Mouse (Mus musculus) erythroid progenitor cell, adult 5-6 weeks (primary cell): ENCODE results near the gene Cyp2w1. TPM values are rescaled to one million over a fixed set of nuclear protein-coding genes. Genes with fewer than 3 reads are reported as not detected.

Source experiments
- ATAC-seq: replicated peaks from 2 replicates; pipeline ENCODE4 v1.8.0; 2016; ENCODE audit warnings: moderate number of reproducible peaks, mild to moderate bottlenecking, moderate TSS enrichment, inconsistent platforms; ENCODE audit not compliant: poor library complexity, low FRiP score, severe bottlenecking
- total RNA-seq, 2 experiments: library from RNA; stranded (forward) in 1 of 2; stranded (reverse) in 1 of 2; fragments of 150-400 nt in 1 of 2; fragments of 186-747, 209-891 nt in 1 of 2; gene quantifications; 2 replicates each; pipeline versions ENCODE4 v1.2.3 to v1.2.4; 2015 to 2017; ENCODE audit warnings: low replicate concordance in 2 of 2

Cyp2w1 gene
- total RNA-seq, 2 experiments from 2014 or later, result not detected

- ATAC-seq, result no peak
Observed at GRCm38 (mm10) chr5:139359244-139359643, 6.8 kb downstream of the Cyp2w1 start.

DNA sequence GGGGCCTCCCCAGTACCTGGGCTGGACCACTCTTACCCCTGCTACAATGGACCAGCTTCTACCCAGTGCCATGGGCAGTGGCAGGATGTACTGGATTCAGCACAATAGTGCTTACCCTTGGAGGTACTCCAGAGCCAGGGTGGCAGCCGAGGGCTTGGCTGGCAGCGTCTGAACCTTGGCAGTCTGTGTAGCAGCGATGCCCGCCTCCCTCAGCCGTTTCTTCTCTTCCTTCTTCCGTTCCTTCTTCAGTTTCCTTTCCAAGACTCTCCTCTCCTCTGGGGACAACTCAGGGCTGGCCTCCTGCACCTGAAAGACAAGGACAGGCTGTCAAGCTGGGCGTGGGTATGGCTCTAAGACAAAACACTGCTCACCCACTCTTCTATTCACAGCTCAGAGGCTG is 11.4 kb downstream of the Cyp2w1 start:
- ATAC-seq, result no peak; the same call in 1 of the 2 replicates

GRCm38 (mm10) chr5:139364260-139364910 is 12.0 kb downstream of the Cyp2w1 start:
- ATAC-seq, result peak; percentile 73

GRCm38 (mm10) chr5:139364911-139365571 is 12.6 kb downstream of the Cyp2w1 start:
- ATAC-seq, result no peak

- ATAC-seq, result no peak
Observed at GRCm38 (mm10) chr5:139365827-139366226, 13.4 kb downstream of the Cyp2w1 start.

DNA sequence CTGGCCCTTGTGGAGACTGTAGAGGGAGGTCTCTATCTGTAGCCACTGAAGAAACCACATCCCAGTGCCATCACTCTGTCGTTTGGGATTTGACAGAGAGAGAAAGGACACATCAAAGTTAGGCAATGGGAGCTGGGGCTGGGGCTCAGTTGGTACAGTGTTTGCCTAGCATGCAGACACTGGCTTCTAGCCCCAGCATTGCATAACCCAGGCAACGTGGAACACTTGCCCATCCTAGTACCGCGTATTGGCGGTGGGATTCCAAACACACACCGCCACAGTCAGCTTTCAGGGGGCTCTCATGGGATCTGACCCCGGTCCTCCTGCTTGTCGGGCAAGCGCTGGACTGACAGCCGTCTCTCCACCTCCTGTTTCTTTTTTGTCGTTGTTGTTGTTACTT is 14.1 kb downstream of the Cyp2w1 start:
- ATAC-seq, result no peak

DNA sequence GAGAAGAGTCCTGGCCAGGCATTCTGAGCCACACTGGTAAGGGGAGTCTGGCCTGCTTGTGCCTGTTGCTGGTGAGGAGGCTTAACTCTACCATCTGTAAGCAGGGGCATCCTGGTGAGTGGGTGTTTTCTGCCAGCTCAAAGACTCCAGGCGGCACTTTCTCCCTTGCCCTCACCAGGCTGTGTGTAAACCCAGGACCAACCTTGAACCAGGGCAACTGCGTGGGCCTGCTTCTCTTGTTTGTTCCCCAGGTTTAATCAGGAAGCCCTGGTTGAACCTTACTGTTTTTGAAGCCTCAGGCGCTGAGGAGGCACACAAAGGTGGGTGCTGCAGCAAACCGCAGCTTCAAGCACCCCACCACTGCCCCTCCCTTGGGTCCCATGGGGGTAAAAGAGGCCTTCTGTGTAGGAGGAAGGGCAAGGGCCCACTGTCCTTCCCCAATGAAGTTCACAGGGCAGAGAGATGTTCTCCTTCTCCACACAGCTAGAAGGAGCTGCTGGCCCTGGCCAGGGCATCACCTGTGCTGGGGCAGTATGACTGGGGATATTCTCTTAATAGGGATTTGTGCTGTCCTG is 15.6 kb downstream of the Cyp2w1 start:
- no peak for ATAC-seq

- no peak for ATAC-seq
Observed at GRCm38 (mm10) chr5:139368638-139369320, 16.4 kb downstream of the Cyp2w1 start.

DNA sequence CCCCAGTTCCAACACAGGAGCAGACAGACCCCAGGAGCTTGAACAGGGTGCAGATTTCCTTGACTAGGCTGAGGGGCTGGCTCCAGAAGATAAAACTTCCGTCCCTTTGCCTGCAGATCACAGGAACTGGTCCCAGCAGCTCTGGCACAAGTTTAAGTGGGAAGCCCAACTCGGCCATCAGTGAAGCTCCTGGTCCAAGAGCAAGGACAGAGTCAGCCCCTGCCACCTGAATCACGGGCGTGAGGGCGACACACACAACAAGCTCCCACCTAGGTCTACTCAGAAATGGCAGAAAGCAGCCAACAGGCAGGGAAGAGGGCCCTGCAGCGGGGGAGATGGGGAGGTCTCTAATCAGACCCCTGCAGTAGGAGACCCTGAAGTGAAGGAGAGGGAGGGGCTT is 17.9 kb downstream of the Cyp2w1 start:
- ATAC-seq, result no peak

DNA sequence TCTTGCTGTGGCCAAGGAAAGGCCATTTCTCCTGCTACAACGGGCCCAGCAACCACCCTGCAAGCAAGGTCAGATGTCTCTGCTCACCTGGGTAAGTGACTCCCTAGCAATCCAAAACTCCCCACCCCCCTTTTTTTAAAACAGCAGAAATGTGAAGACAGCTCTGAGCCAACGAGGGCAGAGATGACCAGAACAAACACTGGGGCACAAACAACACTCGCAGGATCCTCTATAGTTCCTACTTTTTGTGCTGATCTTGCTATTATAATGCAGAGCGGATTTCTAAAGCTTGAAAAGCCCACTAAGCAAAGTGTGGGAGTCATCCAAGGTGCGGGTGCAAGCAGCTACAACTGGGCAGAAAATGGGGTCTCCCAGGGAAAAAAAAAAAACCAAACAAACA is 18.7 kb downstream of the Cyp2w1 start:
- ATAC-seq, result no peak

DNA sequence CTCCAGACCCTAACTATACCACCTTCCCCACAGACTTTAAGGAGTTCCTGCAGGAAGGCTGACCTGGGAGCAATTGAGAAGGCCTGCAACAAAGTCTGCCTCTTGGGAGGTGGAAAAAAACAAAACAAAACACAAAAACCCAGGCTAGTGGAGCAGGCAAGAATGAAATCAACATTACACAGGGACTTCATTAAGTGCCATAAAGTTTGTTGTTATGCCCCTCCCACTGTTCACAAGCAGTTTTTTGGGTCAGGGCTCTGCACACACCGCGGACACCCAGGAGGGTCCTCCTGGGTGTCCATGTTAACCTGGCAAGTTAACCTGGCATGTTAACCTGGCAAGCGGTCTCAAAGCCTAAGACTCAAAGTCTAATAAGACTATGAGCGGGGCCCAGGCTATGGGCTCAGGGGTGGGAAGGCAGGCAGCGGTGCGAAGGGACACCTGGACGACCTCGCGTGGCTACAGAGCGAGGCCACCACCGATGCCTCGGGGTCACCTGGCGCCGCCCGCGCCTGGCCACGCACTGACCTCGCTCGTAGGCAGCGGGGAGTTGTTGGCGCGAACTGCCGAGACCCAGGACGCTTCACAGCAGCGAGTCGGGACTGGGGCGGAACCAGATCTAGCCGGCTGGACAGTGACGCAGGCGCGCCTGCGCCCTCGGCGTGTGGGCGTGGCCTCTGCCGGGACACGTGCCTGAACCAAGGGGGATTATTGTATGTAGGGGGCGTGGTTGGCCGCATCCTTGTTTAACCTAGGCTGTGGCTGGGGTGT is 19.4 kb downstream of the Cyp2w1 start:
- peak; percentile 88 for ATAC-seq

DNA sequence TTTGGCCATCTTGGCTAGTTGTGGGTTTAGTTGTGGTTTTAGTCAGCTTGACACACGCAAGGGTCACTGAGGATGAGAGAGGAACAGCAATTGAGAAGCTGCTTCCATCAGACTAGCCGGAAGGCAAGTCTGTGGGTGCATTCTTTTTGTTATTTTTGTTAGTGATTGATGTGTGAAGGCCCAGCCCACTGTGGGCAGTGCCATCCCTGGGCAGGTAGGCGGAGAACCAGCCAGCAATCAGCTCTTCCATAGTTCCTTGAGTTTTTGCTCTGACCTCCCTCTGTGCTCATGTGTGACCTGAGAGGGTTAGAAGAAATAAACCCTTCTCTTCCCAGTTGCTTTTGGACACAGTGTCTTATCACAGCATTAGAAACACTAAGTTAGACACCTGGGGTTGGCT is 20.7 kb downstream of the Cyp2w1 start:
- ATAC-seq, result no peak

DNA sequence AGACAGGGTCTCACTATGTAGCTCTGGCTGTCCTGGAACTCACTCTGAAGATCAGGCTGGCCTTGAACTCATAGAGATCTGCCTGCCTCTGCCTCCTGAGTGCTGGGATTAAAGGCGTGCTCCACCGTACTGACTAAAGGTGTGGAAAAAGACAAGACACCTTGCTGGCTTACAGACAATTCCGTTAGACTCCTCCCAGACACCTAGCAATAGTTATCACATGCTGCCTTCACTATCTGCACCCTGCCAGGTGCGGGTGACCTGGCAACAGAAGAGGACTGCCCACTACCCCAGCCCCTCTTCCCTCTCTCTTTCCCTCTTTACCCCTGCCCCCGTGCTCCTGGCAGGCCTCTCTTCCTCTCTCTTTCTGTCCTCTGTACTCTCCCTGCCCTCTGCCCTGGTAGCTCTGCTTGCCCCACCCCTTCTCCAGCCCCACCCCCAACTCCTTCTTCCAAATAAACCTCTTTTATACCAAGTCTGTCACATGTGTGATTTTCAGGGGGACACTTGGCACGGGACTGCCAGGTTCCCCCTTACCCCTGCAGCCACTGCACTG is 21.6 kb downstream of the Cyp2w1 start:
- ATAC-seq, result no peak

DNA sequence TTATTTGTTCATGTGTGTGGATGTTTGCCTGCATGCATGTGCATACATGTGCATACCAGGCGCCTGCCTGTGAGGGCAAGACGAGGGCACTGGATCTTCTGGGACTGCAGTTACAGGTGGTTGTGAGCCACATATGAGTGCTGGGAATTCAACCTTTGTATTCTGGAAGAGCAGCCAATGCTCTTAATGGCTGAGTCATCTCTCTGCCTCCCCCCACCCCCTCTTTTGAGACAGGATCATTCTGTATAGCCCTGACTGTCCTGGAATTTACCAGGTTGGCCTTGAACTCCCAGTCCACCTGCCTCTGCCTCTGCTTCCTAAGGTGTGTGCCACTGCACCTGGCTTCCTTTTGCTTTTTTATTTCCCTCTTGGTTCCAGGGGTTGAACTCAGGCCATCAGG is 22.4 kb downstream of the Cyp2w1 start:
- ATAC-seq, result no peak

DNA sequence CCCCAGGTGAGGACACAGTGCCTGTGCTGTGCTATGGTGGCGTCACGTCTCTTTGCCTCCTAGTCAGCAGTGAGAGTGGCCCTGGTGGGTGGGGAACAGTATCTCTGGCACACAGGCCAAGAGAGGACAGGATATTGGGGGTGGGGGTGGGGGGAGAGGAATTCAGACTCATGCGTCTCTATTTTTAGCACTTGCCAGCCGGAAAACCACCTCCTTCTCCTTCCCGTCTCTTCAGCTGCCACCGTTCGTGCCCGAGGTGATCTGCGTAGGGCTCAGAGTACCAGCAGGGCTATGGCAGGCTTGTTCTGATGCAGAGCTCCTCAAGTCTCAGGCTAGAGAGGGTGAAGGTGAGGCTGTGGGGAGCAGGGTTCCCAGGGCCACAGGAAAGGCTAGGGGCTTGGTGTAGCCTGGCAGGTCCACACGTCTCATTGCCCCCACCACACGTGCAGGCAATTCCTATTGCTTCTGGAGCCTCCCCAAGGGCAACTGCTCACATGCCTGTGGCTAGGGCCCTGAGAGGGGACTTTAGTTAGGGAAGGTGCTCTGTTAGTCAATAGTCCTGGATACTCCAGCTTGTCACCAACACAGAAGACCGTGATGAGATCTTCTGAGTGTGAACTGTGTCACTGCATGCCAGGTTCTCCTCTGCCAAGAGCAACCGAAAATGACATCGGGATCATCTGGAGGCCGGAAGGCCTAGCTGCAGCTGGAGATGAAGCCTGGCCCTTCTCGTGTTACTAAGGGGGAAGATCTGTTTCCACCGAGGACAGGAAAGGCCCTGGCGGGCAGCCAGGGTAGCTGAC is 25.3 kb downstream of the Cyp2w1 start, which contains the start of gene Gpr146:
TSS of gene Gpr146 (plus strand) at position 230 of the 803 bp plus-strand sequence.
- no peak for ATAC-seq

DNA sequence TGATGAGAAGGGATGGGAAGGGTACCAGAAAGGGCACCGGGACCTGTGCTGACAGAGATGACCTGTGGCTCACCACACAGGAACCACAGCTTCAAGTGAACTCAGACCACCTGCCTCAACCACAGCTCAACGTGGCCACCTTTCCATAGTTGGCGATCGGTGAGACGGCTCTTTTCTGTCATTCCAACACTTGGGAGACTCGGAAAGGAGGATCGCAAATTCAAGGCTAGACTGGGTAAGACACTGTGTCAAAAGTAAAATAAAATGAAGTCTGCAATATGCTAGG is 25.8 kb downstream of the Cyp2w1 start:
- no peak for ATAC-seq

GRCm38 (mm10) chr5:139378986-139379629 is 26.7 kb downstream of the Cyp2w1 start:
- ATAC-seq, result no peak

- ATAC-seq, result peak; percentile 8
Observed at GRCm38 (mm10) chr5:139379771-139380384, 27.5 kb downstream of the Cyp2w1 start.
